Mouse (Mus musculus): ENCODE measurements at regions not wholly inside any gene's neighbourhood (a gene's known extent, or its start where the extent isn't known, plus 50 kb on each side); places are given as distances from the start of the nearest gene placed in this dataset.
A peak's percentile ranks its signal among the peaks of the same experiment; 100 is the strongest.

- DNase-seq, result no peak
- intact Hi-C loops (cut with DNase I; ENCODE audit: low total_unique reads), result no loop called here
Measured at GRCm38 (mm10) chr1:125307223-125307622, 128.3 kb downstream of the Actr3 start.

GRCm38 (mm10) chr1:125298520-125299090 is 136.9 kb downstream of the Actr3 start:
- intact Hi-C loops (cut with DNase I; ENCODE audit: low total_unique reads), result no loop called here
- no peak for DNase-seq

- intact Hi-C loops (cut with DNase I; ENCODE audit: low total_unique reads), result no loop called here
- DNase-seq, result no peak
Measured at GRCm38 (mm10) chr1:125295646-125296045, 139.9 kb downstream of the Actr3 start.

GRCm38 (mm10) chr1:125290320-125291021 is 145.1 kb downstream of the Actr3 start:
- no peak for DNase-seq
- intact Hi-C loops (cut with DNase I; ENCODE audit: low total_unique reads), result no loop called here

- intact Hi-C loops (cut with DNase I; ENCODE audit: low total_unique reads), result no loop called here
- no peak for DNase-seq
Measured at GRCm38 (mm10) chr1:125286347-125286746, 149.2 kb downstream of the Actr3 start.

GRCm38 (mm10) chr1:125284693-125285092 is 150.8 kb downstream of the Actr3 start:
- no peak for DNase-seq

GRCm38 (mm10) chr1:125273752-125274151 is 161.8 kb downstream of the Actr3 start:
- intact Hi-C loops (cut with DNase I; ENCODE audit: low total_unique reads), result no loop called here
- DNase-seq, result no peak

More at GRCm38 (mm10) chr1:125284693-125285092, 150.8 kb downstream of the Actr3 start:
- intact Hi-C loops (cut with DNase I; ENCODE audit: low total_unique reads), result no loop called here

- intact Hi-C loops (cut with DNase I; ENCODE audit: low total_unique reads), result no loop called here
- no peak for DNase-seq
Measured at GRCm38 (mm10) chr1:125263684-125264083, 171.8 kb downstream of the Actr3 start.

- no peak for DNase-seq
- intact Hi-C loops (cut with DNase I; ENCODE audit: low total_unique reads), result no loop called here
Measured at GRCm38 (mm10) chr1:125263068-125263467, 172.5 kb downstream of the Actr3 start.

GRCm38 (mm10) chr1:125242345-125242744 is 193.2 kb downstream of the Actr3 start:
- DNase-seq, result peak; percentile 7
- intact Hi-C loops (cut with DNase I; ENCODE audit: low total_unique reads), result no loop called here

GRCm38 (mm10) chr1:125241717-125242116 is 193.8 kb downstream of the Actr3 start:
- DNase-seq, result no peak
- intact Hi-C loops (cut with DNase I; ENCODE audit: low total_unique reads), result no loop called here

- intact Hi-C loops (cut with DNase I; ENCODE audit: low total_unique reads), result no loop called here
- no peak for DNase-seq
Measured at GRCm38 (mm10) chr1:125237595-125237988, 197.9 kb downstream of the Actr3 start.

- intact Hi-C loops (cut with DNase I; ENCODE audit: low total_unique reads), result no loop called here
- DNase-seq, result no peak
Measured at GRCm38 (mm10) chr1:125236948-125237594, 198.5 kb downstream of the Actr3 start.

GRCm38 (mm10) chr1:125234747-125235146 is 200.8 kb downstream of the Actr3 start:
- intact Hi-C loops (cut with DNase I; ENCODE audit: low total_unique reads), result no loop called here
- no peak for DNase-seq

- no peak for DNase-seq
- intact Hi-C loops (cut with DNase I; ENCODE audit: low total_unique reads), result no loop called here
Measured at GRCm38 (mm10) chr1:125223370-125223769, 212.2 kb downstream of the Actr3 start.

- DNase-seq, result no peak
- intact Hi-C loops (cut with DNase I; ENCODE audit: low total_unique reads), result no loop called here
Measured at GRCm38 (mm10) chr1:125216192-125216591, 219.3 kb downstream of the Actr3 start.

- no peak for DNase-seq
- intact Hi-C loops (cut with DNase I; ENCODE audit: low total_unique reads), result no loop called here
Measured at GRCm38 (mm10) chr1:125187091-125187490, 248.4 kb downstream of the Actr3 start.

GRCm38 (mm10) chr1:125176124-125176937 is 259.2 kb downstream of the Actr3 start:
- intact Hi-C loops (cut with DNase I; ENCODE audit: low total_unique reads), result no loop called here
- no peak for DNase-seq

- intact Hi-C loops (cut with DNase I; ENCODE audit: low total_unique reads), result no loop called here
- no peak for DNase-seq
Measured at GRCm38 (mm10) chr1:125174725-125175124, 260.8 kb downstream of the Actr3 start.

GRCm38 (mm10) chr1:125172474-125172873 is 263.1 kb downstream of the Actr3 start:
- DNase-seq, result no peak
- intact Hi-C loops (cut with DNase I; ENCODE audit: low total_unique reads), result no loop called here

Data from gastrocnemius, postnatal 14 days (tissue).